Mouse (Mus musculus): Measurements from ENCODE around the gene Dst. TPM values are rescaled to one million over a fixed set of nuclear protein-coding genes. Genes with fewer than 3 reads are reported as not detected.

Dst gene
- total RNA-seq, 2 experiments from 2014 or later = 265 to 273 TPM

DNA sequence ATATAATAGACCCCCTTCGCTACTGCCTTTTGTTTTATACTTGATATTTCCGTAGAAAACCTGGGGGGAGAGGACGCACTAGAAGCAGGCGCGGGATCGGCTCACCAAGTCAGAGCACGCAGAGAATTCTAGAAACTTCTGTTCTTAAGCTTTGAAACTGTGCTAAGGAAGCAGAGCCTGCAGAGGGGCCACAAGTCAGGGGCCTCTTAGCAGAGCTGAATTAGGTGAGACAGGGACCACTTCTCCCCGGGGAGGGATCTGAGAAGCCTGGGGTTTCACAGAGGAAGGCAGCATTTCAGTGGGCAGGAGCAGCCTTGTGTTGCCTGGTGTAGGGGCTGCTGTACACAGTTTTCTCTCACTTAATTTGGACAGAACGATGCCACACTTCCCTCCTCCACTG lies 115.1 kb downstream of the Dst start:
- no peak for DNase-seq (ENCODE audit: low spot score)

DNA sequence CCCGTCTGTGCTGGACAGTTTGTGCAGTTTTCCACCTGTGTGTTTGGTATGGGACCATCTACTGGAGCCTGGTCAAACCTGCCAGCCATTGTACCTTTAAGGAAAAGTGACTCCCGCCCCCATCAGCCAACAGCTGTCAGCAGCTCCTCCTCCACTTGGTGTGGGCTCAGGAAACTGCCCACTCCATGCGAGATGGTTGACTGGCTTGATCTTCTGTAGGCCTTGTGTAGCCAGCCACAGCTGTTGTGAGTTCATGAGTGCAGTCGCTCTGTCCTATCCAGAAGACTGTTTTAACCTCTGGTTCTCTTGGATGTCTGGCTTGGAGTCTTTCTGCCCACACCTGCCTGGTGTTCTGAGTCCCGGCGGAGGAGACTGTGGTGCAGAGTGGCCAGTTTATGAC lies 117.9 kb downstream of the Dst start:
- no peak for DNase-seq (ENCODE audit: low spot score)

DNA sequence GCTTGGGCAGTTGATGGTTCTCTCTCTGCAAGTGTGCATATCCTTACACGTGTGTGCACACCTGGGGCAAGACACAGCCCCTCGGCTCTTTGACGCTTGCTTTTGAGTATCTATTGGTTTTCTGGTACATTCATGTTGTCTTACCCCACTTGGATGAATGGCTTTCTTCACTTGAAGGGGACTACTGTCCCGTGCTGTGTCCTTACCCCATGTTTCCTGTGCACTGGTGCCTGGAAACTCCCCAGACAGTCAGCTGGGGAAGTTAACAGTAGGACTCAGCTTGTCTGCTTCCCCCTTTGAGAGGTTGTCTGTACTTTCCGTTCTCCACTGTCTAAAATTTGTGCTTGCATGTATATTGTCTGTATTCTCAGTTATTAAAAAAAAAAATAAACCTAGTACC lies 120.7 kb downstream of the Dst start:
- DNase-seq (ENCODE audit: low spot score) = no peak

DNA sequence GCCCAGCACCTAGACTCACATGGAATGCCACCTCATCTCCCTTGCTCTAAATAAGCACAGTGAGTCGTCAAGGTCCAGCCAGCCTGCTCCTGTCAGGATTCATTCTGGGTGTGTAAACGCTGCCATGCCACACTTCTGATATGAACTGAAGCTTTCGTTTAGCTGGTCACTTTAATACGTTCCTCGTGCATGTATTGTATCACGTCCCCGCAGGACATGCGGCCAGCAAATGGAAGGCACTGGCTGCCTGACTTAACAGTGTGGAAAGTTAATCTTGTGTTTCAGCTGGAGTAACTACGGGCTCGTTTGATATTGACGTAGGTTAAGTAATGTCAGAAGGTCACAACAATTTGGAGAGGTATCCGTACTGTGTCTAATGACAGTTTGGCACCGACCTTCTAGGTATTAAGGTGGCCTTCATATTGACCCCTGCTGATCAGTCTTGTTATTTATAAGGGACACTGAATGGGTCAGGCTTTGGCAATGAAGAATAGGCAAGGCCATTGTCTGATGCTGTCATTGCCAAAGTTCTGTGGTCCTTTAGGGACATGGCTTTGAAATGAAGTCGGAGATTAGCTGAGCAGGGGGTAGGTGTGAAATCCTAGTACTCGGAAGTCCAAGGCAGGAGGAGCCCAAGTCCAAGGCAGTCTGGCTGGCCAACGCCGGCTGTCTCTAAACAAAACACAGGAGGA lies 122.5 kb downstream of the Dst start:
- peak; percentile 55 for DNase-seq (ENCODE audit: low spot score)

DNA sequence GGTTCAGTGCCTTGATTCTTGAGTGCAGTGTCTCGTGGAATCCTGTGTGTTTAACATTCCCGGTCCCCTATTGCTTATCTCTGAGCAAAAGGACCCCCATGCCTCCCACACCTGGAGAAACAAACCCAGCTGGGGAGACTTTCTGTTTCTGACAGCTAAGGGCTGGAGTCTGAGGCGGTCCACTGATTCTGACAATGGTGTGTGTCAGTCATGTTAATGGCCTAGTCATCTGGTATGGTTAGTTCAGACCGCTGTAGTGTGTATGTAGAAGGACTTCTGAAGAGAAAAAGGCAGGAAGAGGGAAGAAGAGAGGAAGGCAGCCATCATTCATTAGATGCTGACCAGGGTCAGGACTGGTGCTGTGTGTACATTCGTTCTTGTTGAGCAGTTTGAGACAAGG lies 125.0 kb downstream of the Dst start:
- no peak for DNase-seq (ENCODE audit: low spot score)

DNA sequence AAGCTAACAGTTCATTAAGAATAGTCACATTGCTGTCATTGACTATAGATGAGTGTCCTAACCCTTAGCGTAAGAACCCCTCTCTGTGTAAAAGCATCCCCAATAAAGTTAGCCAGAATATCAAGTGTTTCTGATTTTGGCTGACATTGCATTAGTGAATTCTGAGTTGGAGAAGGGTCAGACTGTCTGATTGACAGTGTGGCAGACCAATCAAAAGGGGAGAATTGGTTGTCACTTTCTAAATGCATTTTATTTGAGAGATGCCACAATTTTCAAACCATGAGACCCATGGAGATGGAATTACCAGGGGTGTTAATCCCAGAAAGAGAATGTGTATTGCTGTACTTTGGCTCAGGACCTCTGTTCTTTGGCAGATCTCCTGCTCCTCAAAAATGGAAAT lies 125.5 kb downstream of the Dst start:
- DNase-seq (ENCODE audit: low spot score) = no peak

DNA sequence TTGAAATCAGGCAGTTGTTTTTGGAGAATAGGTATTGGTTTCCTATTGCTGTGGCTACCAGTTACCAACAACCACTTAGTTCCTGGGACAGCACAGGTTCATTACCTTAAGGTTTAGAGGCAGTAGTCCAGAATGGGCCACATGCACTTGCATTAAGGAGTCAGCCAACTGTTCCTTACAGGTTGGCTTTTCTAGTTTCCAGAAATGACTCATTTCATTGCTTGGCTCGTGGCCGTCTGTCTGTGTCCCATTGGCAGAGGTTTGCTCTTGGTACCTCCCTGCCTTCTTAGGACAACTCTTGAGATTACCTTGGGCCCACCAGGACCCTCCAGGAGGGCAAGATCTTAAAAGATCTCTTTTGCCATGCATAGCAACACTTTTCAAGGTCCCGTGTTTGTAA lies 125.9 kb downstream of the Dst start:
- DNase-seq (ENCODE audit: low spot score) = no peak

DNA sequence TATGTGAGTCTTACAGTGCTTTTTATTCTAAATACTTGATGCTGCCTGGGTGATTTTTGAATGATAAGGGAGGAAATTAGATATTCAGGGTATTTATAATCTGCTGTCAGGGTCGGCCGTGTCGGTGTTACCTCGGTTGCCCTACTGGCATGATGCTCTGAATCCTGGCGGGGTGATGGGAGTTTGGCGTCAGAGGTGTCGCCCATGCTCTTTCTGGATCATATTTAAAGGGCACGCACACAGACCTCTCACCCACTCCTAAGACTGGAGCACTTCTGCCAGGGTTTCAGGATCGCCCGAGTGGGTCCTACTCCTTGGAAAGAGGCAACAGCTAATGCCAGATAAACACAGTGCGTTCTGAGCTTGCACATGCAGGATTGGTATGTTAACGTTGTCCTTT lies 128.1 kb downstream of the Dst start:
- DNase-seq (ENCODE audit: low spot score) = peak; percentile 53

DNA sequence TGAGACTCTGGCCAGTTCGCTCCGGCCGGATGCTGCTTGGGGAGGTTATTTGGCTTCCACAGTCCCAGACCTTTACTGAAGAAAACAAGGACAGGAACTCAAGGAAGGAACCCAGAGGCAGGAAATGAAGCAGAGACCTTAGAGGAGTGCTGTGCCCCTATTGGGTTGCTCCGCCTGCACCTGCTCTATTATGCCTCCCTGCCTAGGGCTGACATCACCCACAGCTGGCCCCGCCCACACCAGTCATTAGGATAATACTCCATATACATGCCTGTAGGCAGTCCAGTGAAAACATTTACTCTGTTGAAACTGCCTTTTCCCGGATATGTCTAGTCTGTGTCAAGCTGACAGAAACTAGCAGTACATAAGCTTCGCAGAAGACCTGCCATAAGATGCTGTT lies 130.5 kb downstream of the Dst start:
- no peak for DNase-seq (ENCODE audit: low spot score)

DNA sequence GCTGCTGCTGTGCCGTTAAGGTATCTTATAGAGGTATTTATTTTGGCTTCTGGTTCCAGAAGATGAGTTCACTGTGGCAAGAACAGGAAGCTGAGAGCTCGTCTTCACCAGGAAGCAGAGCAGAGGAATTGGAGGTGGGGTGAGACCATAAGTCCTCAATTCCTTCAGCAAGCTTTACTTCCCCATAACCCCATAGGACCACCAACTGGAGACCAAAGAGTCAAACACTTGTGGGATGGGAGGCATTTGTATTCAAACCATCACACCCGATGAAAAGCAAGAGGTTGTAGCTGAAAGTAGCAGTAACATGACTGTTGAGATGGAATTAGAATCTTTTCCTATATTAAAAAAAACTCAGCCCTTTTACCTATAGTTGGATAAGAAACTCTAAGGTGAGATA lies 132.0 kb downstream of the Dst start:
- DNase-seq (ENCODE audit: low spot score) = no peak

DNA sequence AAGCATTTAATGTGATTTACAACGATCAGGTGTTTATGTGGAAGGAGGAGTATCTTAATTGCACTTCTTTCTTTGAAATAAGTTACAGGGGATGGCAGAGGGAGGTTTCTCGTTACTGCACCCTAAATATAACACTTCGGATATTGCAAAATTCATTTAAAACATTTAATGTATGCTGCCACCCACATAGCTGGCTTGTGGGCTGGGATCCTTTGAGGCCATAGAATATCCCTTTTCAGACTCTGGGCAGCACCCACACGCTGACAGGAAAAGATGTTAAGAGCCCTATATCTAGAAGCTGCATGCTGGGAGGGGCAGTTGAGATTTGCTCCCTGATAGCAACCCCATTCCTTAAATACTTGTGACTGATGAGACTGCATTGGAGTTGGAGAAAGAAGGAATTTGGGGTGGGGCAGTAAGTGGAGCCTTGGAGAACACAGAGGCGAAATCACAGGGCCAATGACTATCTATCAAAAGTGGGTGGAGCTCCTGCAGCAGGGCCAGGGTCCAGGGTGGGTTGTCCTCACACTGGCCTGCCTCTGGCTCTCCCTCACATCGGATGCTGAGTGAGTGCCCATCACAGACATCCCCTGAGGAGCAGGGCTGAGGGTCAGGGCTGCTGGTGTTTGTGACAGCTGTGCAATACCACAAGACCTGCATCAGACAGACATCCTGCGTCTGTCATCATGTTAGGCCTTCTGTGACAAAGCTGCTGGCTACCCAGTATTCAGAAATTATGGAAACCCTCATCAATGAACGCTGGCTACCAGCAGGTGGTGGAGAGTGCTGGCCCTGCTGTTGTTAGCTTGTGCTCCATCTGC lies 133.1 kb downstream of the Dst start:
- DNase-seq (ENCODE audit: low spot score) = no peak

DNA sequence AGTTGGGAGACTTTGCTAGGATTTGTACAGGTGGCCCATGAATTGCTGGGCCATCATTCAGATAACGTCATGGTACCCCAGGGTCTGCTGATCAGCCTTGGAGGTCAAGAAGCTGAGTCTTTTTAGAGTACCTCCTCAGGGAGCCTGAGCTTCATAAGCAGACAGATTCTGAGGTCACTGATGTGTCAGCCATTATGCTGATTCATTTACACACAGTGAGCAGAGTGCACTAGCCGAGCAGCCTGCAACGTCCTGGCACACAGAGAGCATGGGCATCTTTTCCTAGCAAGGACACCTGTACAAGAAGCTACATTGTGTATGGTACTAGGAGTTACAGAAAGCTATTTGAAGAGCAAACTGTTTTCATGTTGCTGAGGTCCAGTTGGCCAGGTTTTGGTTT lies 134.3 kb downstream of the Dst start:
- DNase-seq (ENCODE audit: low spot score) = no peak

DNA sequence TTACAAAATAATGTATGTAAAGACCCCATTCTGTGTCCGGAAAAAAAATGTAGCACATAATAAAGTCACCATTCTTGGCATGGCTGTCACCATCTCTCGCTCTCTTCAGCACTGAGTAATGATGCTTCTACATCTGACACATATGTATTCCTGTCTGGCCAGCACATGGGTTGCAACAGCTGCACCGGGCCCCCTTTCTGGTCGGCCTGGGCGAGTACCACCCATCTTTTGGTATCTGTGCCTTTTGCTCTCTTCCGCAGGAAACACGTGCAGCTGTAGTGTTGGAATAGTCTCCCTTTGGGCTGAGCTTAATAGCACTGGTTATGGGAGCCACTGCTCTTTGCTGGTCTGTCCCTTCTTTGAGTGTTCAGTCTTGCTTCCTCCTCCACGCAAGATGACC lies 135.3 kb downstream of the Dst start:
- no peak for DNase-seq (ENCODE audit: low spot score)

DNA sequence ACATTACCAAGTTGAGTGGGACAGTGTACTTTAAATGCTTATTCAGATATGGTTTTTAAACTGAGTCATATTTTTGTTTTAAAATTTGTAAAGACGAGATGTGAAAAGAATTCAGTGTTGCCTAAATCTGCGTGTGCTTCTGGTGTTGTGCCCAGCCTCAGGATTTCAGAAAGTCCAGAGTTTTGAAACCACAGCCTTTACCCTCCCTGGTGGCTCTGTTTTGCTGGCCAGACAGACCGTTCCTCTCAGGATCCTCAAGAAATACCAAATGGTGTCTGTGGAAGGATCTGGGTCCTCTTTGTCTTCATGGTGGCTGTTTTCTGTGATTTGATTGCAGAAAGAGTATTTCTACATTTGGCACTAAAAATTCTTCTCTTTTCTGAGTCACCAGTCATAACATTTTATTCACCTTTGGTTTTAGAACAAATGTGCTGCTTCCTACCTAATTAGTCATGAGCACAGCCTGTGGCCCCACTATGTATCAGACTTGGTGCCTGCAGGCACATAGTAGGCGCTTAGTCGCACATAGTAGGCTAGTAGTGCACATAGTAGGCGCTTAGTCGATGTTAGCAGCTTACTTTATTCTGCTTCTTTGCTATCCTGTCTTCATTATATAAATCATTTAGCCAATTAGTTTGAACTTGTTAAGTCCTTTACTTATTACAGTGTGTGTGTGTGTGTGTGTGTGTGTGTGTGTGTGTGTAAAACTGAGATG lies 136.0 kb downstream of the Dst start:
- no peak for DNase-seq (ENCODE audit: low spot score)

DNA sequence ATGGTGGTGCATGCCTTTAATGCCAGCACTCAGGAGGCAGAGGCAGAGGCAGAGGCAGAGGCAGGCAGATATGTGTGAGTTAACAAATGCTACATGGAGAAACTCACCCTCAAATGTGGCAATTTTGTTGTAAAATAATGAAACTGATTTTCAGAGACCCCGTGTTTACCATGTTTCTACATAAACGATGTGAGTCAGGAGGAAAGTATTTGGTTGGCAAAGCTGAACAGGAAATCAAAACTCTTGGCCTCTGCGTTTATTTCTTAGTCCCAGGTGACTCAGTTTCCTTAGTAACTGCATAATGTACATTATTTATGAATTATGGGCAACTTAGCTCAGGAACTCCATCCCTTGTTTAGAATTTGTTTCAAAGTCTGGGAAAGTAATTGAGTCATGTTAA lies 136.7 kb downstream of the Dst start:
- no peak for DNase-seq (ENCODE audit: low spot score)

DNA sequence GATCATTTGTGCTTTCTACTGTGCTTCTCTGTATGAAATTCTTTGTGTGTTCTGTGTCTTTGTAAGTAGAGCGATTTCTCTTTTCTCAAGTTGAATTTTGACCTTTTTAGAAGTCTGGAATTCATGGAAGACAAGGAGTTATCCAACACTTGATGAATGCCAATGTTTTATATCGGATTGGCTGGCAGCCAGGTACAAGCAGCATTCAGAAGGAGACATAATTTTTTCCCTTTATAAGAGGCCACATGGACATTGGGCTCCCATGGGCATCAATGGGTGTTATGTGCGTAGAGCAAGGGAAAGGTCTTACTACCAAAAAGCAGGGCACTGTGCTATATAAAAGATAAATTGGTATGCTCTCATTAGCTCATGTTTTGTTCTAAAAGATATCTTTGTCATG lies 139.3 kb downstream of the Dst start:
- DNase-seq (ENCODE audit: low spot score) = no peak

DNA sequence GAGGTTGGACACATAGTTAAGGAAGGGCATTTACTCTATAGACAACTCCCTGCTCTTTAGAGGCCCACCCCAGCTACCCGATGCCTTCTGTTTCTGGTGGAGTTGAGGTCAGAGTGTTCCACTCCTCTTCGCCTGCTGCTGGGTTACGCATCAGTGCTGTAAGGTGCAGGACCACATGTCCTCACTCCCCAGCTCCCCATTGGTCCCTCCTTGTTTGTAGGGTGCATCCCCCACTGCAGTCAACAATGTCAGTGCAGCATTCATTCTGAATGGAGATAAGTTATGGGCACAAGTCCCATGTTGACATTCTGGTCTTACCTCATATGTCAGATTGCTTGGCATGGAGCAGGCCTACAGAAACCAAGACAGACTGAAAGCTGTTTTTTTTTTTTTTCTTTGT lies 143.2 kb downstream of the Dst start:
- no peak for DNase-seq (ENCODE audit: low spot score)

DNA sequence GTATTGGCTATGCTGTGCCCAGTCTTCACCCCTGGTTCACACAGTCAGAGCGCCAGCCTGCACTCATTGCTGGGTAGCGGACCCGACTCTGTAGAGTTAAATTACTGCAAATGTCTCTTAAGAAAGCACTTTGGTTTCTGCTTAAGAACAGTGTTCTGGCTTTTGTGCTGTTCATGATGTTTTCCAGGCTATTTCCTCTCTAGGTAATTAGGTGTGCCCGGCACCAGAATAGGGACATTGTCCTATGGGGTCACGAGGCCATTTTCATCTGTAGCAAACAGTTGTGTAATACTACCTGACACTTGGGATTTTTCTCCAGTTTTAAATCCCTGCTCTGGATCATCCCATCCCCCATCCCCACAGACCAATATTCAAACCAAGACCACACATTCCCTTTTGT lies 144.4 kb downstream of the Dst start:
- no peak for DNase-seq (ENCODE audit: low spot score)

DNA sequence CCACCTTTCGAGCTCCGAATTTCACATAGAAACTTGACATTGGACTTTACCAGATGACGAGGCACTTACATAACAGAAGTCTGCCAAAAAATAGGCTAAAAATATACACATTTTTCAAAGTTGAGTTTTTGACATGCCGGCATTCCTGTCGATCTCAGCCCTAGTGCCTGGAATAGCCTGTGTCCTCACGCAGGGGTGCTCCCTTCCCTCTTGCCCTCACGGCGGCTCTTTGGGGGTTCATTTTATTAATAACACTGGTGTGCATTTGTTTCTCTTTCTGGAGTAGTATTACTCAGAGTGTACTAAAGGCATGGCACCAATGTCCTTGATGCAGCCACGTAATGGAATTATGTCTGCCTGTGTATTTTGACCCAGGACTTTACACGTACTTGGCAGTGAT lies 146.9 kb downstream of the Dst start:
- DNase-seq (ENCODE audit: low spot score) = no peak

DNA sequence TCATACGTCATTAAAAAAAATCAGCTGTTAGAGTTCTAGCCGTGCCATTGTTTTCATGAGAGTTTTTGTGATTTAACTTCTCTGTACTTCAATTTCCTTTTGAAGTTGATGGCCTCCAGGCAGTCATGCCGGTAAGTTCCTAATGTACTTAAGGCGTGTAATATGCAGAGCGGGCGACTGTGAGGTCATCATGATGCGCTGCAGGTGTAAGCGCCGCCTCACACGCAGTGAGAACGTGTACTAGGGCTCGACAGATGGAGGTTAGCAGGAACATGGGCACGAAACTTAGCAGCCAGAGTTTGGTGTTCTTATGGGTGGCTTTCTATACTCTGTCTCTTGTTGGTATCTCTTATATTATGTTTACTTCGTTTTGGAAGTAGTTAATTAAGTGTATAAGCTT lies 148.6 kb downstream of the Dst start:
- no peak for DNase-seq (ENCODE audit: low spot score)

DNA sequence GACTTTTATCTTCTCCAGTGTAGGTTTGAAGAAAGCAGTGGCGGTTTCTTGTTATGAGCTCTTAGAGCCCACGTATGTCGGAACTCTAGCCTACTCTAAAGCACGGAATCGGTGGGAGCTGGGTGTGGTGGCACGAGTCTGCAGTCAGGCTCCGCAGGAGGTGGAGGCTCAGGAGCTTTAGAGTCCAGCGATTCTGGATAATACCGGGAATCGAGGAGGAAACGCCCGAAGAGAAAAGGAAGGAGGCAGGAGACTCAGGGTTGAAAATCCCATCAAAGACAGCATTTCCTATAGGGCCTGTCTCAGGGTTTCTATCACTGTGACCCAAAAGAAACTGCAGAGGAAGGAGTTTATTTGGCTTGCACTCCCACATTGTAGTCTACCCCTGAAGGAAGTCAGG lies 151.2 kb downstream of the Dst start:
- no peak for DNase-seq (ENCODE audit: low spot score)

DNA sequence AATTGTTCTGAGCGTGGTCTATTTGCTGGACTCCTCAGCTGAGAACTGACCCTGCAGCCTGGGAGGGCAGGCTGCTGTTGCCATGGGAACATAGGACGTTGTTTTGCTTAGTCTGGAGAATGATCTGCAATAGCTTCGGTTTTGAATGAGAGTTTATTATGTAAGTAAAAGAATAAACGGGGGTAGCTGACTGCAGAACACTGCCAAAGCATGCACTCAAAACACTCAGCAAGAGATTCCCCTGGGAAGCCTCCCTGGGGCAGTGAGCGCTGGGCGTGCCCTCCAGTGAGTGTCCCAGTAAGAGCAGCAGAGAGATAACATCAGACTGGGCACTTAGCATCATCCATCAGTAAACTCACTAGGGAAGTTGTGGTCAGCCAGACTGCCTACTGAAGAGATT lies 152.4 kb downstream of the Dst start:
- DNase-seq (ENCODE audit: low spot score) = peak; percentile 43

DNA sequence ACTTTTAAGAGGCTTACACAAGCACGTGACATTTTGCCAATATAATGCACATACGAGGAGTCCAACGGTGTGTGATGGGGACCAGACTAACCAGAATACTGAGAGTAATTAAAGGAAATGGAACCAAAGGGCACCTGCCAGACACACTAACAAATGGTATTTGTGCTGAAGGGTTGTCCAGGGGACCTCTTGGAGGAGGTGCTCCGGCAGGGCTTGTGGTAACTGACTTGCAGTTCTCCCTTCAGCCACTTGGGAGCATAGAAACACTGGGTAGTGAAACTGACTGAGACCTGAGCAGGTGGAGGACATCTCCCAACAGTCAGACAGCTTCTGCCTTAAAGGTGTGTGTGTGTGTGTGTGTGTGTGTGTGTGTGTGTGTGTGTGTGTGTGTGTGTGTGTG lies 153.1 kb downstream of the Dst start:
- peak; percentile 87 for DNase-seq (ENCODE audit: low spot score)
